Mouse (Mus musculus) embryo, embryonic 9.5 days (tissue): Measurements from ENCODE around the gene Tbata.

ENCODE experiments used
- DNase-seq: peaks from one replicate; pipeline ENCODE4 v3.0.0-alpha.2; 2017; ENCODE audit errors: extremely low spot score

The Tbata gene

DNA sequence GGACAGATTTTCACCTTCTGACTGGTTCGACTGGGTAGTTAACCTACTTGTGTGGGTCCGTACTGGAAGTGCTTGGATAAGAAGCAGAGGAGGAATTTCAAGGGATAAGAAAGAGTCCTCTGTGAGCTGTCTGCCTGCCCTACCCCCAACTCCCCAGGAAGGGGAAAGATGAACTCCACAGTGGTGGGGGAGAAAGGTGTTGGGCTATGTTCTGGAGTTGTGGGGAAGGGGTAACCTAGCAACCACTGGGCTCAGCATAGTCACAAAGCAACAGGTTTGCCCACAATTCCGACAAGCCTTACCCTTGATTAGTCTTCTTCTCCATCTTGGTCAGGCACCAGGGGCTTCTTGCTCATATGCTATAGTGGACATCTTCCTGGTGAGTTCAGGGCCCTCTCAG is at the start of gene Tbata:
TSS of gene Tbata (plus strand) at position 301 of the 400 bp plus-strand sequence.
- no peak for DNase-seq

- DNase-seq, result no peak
These were observed 48.4 kb upstream of the Tbata start for GRCm38 (mm10) chr10:61123276-61123913.

DNA sequence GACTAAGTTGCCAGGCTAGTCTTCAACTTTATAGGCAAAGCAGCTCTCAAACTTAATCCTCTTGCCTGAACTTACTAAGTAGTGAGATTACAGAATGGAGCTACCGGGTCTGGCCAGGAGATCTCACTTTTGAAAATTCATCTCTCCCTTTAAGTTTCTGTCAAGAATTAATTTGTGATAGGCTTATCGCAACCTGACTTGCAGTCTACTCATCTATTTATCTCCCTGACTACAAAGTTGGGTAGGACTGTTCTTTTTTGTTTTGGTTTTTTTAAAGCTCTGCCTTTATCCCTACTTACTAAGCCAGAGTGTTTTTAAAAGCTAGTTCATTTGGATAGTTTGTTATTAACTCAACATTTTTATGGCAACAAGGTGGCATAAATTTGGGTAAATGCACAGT is 47.3 kb upstream of the Tbata start:
- no peak for DNase-seq

- DNase-seq, result no peak
These were observed 42.9 kb upstream of the Tbata start for GRCm38 (mm10) chr10:61128701-61129365.

- DNase-seq, result no peak
These were observed 40.8 kb upstream of the Tbata start for GRCm38 (mm10) chr10:61130959-61131358.

GRCm38 (mm10) chr10:61134041-61134440 is 37.7 kb upstream of the Tbata start:
- DNase-seq, result no peak

- no peak for DNase-seq
These were observed 36.4 kb upstream of the Tbata start for GRCm38 (mm10) chr10:61135226-61135839.

DNA sequence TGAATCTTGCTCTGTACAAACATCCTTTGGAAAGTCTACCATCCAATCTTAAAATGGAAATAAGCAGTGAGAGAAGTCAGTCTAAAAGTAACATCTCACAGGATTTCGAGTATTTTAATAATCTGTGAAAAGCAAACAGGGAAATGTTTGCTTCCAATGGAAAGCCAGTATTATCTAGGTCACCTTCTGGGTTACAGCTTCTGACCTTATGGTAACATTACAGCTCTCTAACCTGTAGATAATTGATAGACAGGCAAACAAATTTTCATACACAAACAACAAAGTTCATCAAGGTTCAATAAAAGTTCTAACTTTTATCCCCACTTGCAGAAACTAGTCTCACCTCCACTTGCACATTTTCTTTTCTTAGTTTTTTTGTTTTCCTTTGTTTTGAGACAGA is 34.2 kb upstream of the Tbata start:
- no peak for DNase-seq

GRCm38 (mm10) chr10:61143343-61143742 is 28.4 kb upstream of the Tbata start:
- no peak for DNase-seq

- DNase-seq, result no peak
These were observed 26.0 kb upstream of the Tbata start for GRCm38 (mm10) chr10:61145766-61146118.

GRCm38 (mm10) chr10:61146119-61146806 is 25.5 kb upstream of the Tbata start:
- DNase-seq, result peak; percentile 63

DNA sequence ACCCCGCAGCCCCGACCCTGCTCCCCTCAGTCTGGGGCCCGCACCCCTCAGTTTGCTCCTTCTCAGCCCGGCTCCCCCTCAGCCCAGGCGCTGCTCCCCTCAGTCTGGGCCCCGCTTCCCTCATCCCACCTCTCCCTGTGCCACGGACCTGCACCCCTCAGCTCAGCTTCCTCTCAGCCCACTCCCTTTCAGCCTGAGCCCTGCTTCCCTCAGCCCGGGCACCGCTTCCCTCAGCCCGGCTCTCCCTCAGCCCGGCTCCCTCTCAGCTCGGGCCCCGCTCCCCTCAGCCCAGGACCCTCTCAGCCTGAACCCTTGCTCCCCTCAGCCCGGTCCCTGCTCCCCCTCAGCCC is 25.0 kb upstream of the Tbata start:
- peak; percentile 57 for DNase-seq

DNA sequence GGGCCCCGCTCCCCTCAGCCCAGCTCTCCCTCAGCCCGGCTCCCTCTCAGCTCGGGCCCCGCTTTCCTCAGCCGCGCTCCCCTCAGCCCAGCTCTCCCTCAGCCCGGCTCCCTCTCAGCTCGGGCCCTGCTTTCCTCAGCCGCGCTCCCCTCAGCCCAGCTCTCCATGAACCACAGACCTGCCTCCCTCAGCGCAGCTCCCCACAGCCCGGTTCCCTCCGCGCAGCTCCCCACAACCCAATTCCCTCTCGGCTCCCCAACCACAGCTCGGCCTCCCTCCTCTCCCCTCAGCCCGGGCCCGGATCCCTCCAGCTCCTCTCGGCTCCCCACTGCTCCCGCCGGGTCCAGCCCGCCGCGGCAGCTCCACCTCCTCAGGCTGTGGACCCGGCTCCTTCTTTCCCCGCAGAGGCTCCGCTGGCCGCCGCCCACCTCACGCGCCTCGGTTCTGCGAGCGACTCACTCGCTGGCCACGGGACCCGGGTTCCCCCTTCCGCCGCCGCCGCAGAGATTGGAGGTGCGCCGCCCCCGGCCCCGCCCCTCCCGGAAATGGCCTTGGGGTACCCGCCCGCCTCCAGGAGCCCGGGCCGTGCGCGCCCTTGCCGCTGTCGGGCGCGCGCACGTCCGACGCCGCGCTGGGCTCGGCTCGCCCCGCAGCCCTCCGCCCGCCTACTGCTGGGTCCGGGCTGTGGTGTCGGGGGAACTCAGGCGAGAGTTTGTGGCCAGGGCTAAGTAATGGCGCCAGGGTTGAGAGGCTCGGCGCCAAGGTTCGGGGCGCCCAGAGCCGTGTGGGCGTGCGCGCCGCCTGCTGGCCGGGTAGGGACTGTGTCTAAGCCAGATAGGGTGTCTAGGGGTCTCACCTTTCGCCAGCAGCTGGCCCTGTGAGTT is 24.4 kb upstream of the Tbata start, which contains the start of gene Sgpl1:
TSS of gene Sgpl1 (minus strand) at position 547 of the 884 bp plus-strand sequence.
- DNase-seq, result peak; percentile 91

DNA sequence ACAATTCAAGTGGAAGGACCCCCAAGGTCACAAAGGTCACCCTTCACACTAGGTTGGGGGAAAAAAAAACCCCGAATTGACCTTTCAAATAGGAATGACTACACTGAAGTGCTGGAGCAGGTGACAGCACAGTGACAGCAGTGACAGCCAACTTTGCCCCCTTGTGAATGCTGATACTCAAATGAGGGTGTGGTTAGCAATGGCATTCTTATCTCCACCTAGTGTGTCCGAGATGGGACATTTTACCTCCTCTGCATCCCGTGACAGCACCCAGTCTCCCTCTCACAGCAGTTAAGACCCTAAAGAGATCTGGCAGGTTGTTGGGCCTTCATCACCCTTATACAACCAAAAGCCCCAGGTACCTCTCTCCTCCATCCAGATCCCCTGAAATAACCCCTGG is 22.3 kb upstream of the Tbata start:
- DNase-seq, result no peak

DNA sequence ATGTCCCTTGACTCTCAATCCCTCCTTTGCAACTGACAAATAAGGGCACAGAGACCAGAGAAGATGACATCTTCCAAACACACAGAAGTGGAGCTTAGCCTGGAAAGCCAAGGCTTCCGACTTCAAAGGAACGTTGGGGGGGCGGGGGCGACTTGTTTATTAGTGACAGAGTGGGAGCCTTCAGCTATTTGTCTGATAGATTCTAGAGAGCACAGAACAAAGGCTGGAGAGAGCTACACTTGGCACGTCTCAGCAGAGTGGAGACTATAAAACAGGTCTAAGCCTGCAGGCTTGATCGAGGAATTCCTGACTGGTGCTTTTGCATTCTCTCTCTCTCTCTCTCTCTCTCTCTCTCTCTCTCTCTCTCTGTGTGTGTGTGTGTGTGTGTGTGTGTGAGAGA is 21.1 kb upstream of the Tbata start:
- DNase-seq, result no peak

GRCm38 (mm10) chr10:61152131-61152530 is 19.6 kb upstream of the Tbata start:
- DNase-seq, result no peak

GRCm38 (mm10) chr10:61155611-61156010 is 16.1 kb upstream of the Tbata start:
- no peak for DNase-seq

DNA sequence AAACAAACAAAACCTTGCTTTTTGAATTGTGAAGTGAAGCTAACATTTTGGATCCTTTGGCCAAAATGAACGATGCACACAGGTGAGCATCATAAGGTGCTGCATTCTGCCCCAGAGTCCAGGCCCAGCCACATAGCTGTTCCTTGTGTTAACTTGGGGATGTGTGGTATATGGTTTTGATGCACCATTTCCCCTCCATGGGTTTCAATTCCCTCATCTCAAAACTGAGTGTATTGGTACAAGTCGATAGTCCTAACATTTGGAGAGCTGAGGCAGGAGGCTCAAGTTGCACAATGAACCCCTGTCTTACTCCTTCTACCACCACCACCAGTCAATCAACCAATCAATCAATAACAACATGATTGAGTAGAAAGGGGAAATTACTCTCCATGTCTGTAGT is 15.3 kb upstream of the Tbata start:
- no peak for DNase-seq

- no peak for DNase-seq
These were observed 13.2 kb upstream of the Tbata start for GRCm38 (mm10) chr10:61158594-61158993.

DNA sequence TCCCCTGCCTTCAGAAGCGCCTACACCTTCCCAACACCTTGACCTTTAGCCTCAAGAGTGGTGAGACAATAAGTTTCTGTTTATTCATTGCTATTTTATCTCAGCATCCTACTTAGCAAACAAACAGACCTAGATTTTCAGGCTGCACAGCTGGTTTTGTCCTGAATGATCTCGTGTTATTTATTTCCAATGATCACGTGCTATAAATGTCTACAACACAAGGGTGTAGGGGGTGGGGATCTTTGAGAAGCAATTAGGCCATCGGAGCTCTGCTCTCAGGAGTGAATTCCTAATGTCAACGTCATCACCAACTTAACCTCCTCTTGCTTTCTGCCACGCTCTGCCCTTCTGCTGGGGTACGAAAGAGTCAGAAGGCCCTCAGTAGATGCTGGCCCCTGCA is 11.7 kb upstream of the Tbata start:
- no peak for DNase-seq

- no peak for DNase-seq
These were observed 11.1 kb upstream of the Tbata start for GRCm38 (mm10) chr10:61160671-61161070.

DNA sequence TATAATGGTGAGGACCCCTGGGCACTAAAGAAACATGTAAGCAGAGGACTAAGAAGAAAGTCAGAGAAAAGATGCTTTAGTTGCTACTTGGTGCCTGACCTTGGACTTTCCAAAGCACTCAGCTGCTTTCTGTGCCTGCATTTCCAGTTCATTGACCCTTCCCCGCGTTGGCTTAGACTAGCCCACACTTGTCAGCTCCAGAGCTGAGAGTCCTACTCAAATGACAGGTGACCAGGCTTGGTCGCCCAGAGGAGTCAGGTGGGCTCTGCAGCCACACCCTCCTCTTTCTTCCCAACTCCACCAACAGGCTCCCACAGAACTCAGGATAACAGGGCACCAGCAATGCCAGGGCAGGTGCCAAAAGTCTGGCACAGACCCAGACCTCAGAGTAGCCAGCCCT is 9.4 kb upstream of the Tbata start:
- DNase-seq, result no peak
